Mouse (Mus musculus): ENCODE data around the gene Myh7.

- TF ChIP-seq GATA1 (IDR thresholded peaks at IDR 0.05; ENCODE audit: borderline replicate concordance, low read length), result no peak
- no peak for TF ChIP-seq FLI1 (IDR thresholded peaks at IDR 0.05; ENCODE audit: low read length)
These were observed 8.3 kb upstream of the Myh7 start for GRCm38 (mm10) chr14:55002687-55003120.
